Mouse (Mus musculus) olfactory bulb, adult 2 months (tissue): ENCODE measurements around the gene Tmem200c.

Experiments used
- CTCF ChIP-seq: fragments of 200-500 bp; IDR thresholded peaks from 2 replicates; pipeline ENCODE4 v1.5.1; 2012; ENCODE audit warnings: low read depth, mild to moderate bottlenecking, low read length, moderate library complexity; ENCODE audit not compliant: insufficient read depth
- POLR2A ChIP-seq: fragments of 200-500 bp; IDR thresholded peaks from 2 replicates; pipeline ENCODE4 v1.6.1; 2012; ENCODE audit warnings: mild to moderate bottlenecking, low read depth, low read length, moderate library complexity; ENCODE audit not compliant: insufficient read depth

GRCm38 (mm10) chr17:68864175-68864574 is 37.8 kb downstream of the Tmem200c start:
- TF ChIP-seq CTCF: no peak
- no peak for TF ChIP-seq POLR2A
